22 mouse cellular contexts compared by ENCODE assay signal in genomic region chr5:76194377-76194945, GRCm38 (mm10). TPM values are rescaled to one million over a fixed set of nuclear protein-coding genes. Genes with fewer than 3 reads are reported as not detected.
DNase-seq lines count a peak whose midpoint lies in the region; ATAC-seq and TF ChIP-seq lines count a peak whose summit lies in the region.
"Had no signal": no experiment of that assay in that cellular context is flagged by ENCODE, and none has a peak within 500 bp of the region (broad histone marks: within the 10 kb centered on the region; RNA-seq: fewer than 3 reads in every experiment).

No protein-coding gene starts in this region.

- H3K4me1 ChIP-seq in heart, embryonic 13.5 days = peaks cover 58% of the 10 kb centered on the region
- peaks cover 16 to 57% of the 10 kb centered on the region in 2 experiments for H3K4me1 ChIP-seq in CH12.LX (ENCODE audit: control insufficient read depth in 1 of 2, insufficient read depth in 2 of 2)

- TF ChIP-seq EP300 in CH12.LX (IDR thresholded peaks at IDR 0.05; ENCODE audit: low read length) = no peak

- ATAC-seq in heart, embryonic 13.5 days (ENCODE audit: extremely low read depth, insufficient number of reproducible peaks, low FRiP score, low TSS enrichment) = no peak
- ATAC-seq: forebrain, embryonic 15.5 days; midbrain, embryonic 13.5 days had no signal

- intact Hi-C loops in left cerebral cortex, postnatal 36 days (cut with DNase I) = no loop called here

- peaks cover 33% of the 10 kb centered on the region for H3K79me2 ChIP-seq in CH12.LX (replicated peaks; ENCODE audit: control insufficient read depth, extremely low read depth, insufficient read depth, poor library complexity, severe bottlenecking)

- no peak for TF ChIP-seq CTCF in CH12.LX (conservative IDR thresholded peaks at IDR 0.05 in 1 of 2, IDR thresholded peaks at IDR 0.05 in 1 of 2; ENCODE audit: low read depth in 2 of 2, low read length in 2 of 2)

- H3K9me3 ChIP-seq in heart, embryonic 13.5 days = no peaks in the 10 kb centered on the region
- H3K9me3 ChIP-seq in CH12.LX (replicated peaks; ENCODE audit: low read length) = no peaks in the 10 kb centered on the region
- H3K9me3 ChIP-seq: forebrain, embryonic 15.5 days; hindbrain, embryonic 10.5 days; limb, embryonic 15.5 days; liver, embryonic 15.5 days; midbrain, embryonic 13.5 days; neural tube, embryonic 13.5 days had no signal

- 0 out of 2 replicates have a peak overlapping the region, but pooled peaks have one; percentile 36 for H3K27ac ChIP-seq in heart, embryonic 13.5 days (replicated peaks)
- H3K27ac ChIP-seq in CH12.LX (ENCODE audit: insufficient read depth, low read depth) = no peak overlapping the region
- H3K27ac ChIP-seq: forebrain, embryonic 15.5 days; hindbrain, embryonic 10.5 days; limb, embryonic 15.5 days; liver, embryonic 15.5 days; midbrain, embryonic 13.5 days; neural tube, embryonic 13.5 days had no signal

- TF ChIP-seq POLR2A in CH12.LX (IDR thresholded peaks at IDR 0.05; ENCODE audit: low read depth, low read length) = no peak

- H3K27me3 ChIP-seq in heart, embryonic 13.5 days (replicated peaks) = no peaks in the 10 kb centered on the region
- H3K27me3 ChIP-seq in CH12.LX (replicated peaks) = no peaks in the 10 kb centered on the region
- H3K27me3 ChIP-seq: forebrain, embryonic 15.5 days; limb, embryonic 15.5 days; liver, embryonic 15.5 days; midbrain, embryonic 13.5 days; neural tube, embryonic 13.5 days had no signal

- no peak overlapping the region for H3K9ac ChIP-seq in heart, embryonic 13.5 days
- no peak overlapping the region for H3K9ac ChIP-seq in CH12.LX (ENCODE audit: insufficient read depth, low read depth)
- H3K9ac ChIP-seq: forebrain, embryonic 15.5 days; limb, embryonic 15.5 days; liver, embryonic 15.5 days; midbrain, embryonic 13.5 days; neural tube, embryonic 13.5 days had no signal

- H3K36me3 ChIP-seq in heart, embryonic 13.5 days = peaks cover 39% of the 10 kb centered on the region
- peaks cover 24 to 51% of the 10 kb centered on the region in 2 experiments for H3K36me3 ChIP-seq in CH12.LX (replicated peaks in 1 of 2; ENCODE audit: control insufficient read depth in 1 of 2, insufficient read depth in 1 of 2, low read length in 1 of 2)

- DNase-seq in heart, adult 11 months = no peak
- DNase-seq in CH12.LX (ENCODE audit: extremely low read depth) (peak; percentile 84), NIH3T3 (ENCODE audit: low read depth) (peak; percentile 9)
- peak; percentile 58 for DNase-seq in lung, postnatal 25 days (ENCODE audit: low spot score)
- DNase-seq in kidney, adult 8-10 months = no peak
- no peak for DNase-seq in left cerebral cortex, postnatal 36 days (ENCODE audit: low spot score in 2 of 2)
- DNase-seq: adrenal gland, postnatal 25 days; cerebellum, adult 11-12 months; cerebellum, postnatal 14 days; gastrocnemius, adult 2 months; heart, adult 18-20 months; kidney, adult 18-20 months; kidney, postnatal 10 days; right cerebral cortex, adult 18-20 months; thymus, postnatal 36 days had no signal

- 50% methylated on average over 6 of the region's 6 CpGs for WGBS in heart, embryonic 13.5 days

- peak overlapping the region; percentile 33 for H3K4me2 ChIP-seq in heart, embryonic 13.5 days
- no peak overlapping the region for H3K4me2 ChIP-seq in CH12.LX (ENCODE audit: insufficient read depth, low read depth, poor library complexity, severe bottlenecking)
- H3K4me2 ChIP-seq: forebrain, embryonic 15.5 days; limb, embryonic 15.5 days; liver, embryonic 15.5 days; midbrain, embryonic 13.5 days; neural tube, embryonic 13.5 days had no signal

- no peak for TF ChIP-seq RAD21 in CH12.LX (IDR thresholded peaks at IDR 0.05; ENCODE audit: low read depth, low read length)

- dilution Hi-C loops in CH12.LX (cut with MboI; ENCODE audit: extremely low pct_ligation_motif_present, extremely low pct_unique_long_range_greater_than_20kb, low sequenced_read_pairs) = no loop called here

- in situ Hi-C loops in CH12.LX (cut with MboI; ENCODE audit: low pct_ligation_motif_present, low pct_unique_long_range_greater_than_20kb, low sequenced_read_pairs) = no loop called here

- no peak overlapping the region for H3K4me3 ChIP-seq in heart, embryonic 13.5 days
- no peak overlapping the region for H3K4me3 ChIP-seq in CH12.LX (replicated peaks in 1 of 3; ENCODE audit: low read depth in 2 of 3, low read length in 2 of 3, poor library complexity in 1 of 3)
- H3K4me3 ChIP-seq: forebrain, embryonic 15.5 days; gastrocnemius, adult 2 months; hindbrain, embryonic 10.5 days; limb, embryonic 15.5 days; liver, embryonic 15.5 days; midbrain, embryonic 13.5 days; neural tube, embryonic 13.5 days had no signal

TF ChIP-seq in CH12.LX, 34 proteins besides CTCF, POLR2A, EP300 and RAD21:
- TF ChIP-seq BHLHE40 (IDR thresholded peaks at IDR 0.05; ENCODE audit: low read depth, low read length) (0 out of 2 replicates have a peak, but pooled peaks have one; percentile 12), MEF2A (IDR thresholded peaks at IDR 0.05; ENCODE audit: borderline replicate concordance, low read depth, low read length) (peak; percentile 65; the same call in 1 of the 2 replicates), UBTF (IDR thresholded peaks at IDR 0.05; ENCODE audit: low read depth, low read length) (no peak)

RNA-seq across cellular contexts. Expression of gene Tmem165, which starts 10.8 kb away (rescaled TPM):
- 68.8 and 72.7 TPM in 2 replicates for polyA plus RNA-seq in heart, embryonic 13.5 days (2015; fragmentation: Nextera tagmentation; extraction: Ambion mirVana)
- total RNA-seq in CH12.LX (2012; rRNA removed) = 64.2 and 70.8 TPM in 2 replicates
- total RNA-seq in CH12.LX (2014; rRNA removed) = 144 and 161 TPM in 2 replicates
- 96.0 and 96.2 TPM in 2 replicates for polyA plus RNA-seq in CH12.LX (2012; ENCODE audit: insufficient read length, low read depth)
- 10 to 100 TPM; 31.1 to 39.5 TPM for total RNA-seq in left cerebral cortex, postnatal 36 days (2021)

RNA-seq across cellular contexts. Expression of gene Srd5a3, which starts 54.4 kb away (rescaled TPM):
- polyA plus RNA-seq in heart, embryonic 13.5 days (2015; fragmentation: Nextera tagmentation; extraction: Ambion mirVana) = 25.9 and 27.7 TPM in 2 replicates
- 8.6 and 10.4 TPM in 2 replicates for total RNA-seq in CH12.LX (2012; rRNA removed)
- total RNA-seq in CH12.LX (2014; rRNA removed) = 15.2 and 18.8 TPM in 2 replicates
- polyA plus RNA-seq in CH12.LX (2012; ENCODE audit: insufficient read length, low read depth) = 14.7 and 19.9 TPM in 2 replicates
- 10 to 100 TPM; 18.2 to 24.4 TPM for total RNA-seq in left cerebral cortex, postnatal 36 days (2021)

Comparison
In these comparisons a context has a peak if more than half of its experiments do, and no peak if none do; other contexts are left out.
1. DNase-seq: peak in CH12.LX (single experiment), NIH3T3 (single experiment) and lung, postnatal 25 days (single experiment); none in heart, adult 11 months (single experiment), kidney, adult 8-10 months (0 of 2) and left cerebral cortex, postnatal 36 days (0 of 2).